Mouse (Mus musculus) cortical plate, adult 2 months (tissue): Measurements from ENCODE around the gene Chrnb2.

Experiments
- CTCF ChIP-seq: fragments of 200-500 bp; IDR thresholded peaks from 2 replicates; pipeline ENCODE4 v1.5.1; 2011; ENCODE audit warnings: mild to moderate bottlenecking, control low read depth, low read length; ENCODE audit not compliant: insufficient read depth; ENCODE audit errors: extremely low read depth
- POLR2A ChIP-seq: fragments of 200-500 bp; IDR thresholded peaks from 2 replicates; pipeline ENCODE4 v1.6.1; 2011; ENCODE audit warnings: mild to moderate bottlenecking, low read length, control low read depth; ENCODE audit not compliant: insufficient read depth; ENCODE audit errors: extremely low read depth

DNA sequence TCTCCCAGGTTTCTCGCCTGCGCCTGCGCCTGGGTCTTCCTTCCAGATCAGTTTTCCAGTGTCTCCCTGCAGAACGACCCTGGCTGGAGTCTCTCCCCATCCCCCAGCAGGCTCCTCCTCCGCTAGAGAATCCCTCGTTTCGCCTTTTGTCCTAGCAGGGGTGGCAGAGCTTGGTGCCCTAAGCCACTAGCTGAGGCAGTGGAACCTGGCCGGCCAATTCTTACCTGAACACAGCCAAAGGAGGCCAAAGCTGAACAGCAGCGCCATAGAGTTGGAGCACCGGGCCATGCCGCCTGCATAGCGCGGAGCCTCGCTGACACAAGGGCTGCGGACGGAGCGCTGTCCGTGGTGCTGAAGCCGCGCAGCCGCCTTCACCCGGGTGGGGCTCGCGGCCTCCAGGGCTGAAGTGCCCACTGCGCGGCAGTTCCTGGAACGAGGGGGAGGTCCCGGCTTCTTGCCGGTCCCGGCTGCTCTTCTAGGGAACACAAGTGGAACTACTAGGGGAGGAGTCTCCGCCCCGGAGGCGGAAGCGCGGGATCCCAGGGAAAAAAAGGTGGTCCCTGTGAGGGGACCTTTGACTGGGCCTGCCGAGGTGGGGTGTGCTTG is at the start of gene Chrnb2:
- no peak for TF ChIP-seq CTCF
- peak; percentile 23; the same call in 1 of the 2 replicates for TF ChIP-seq POLR2A
